Mouse (Mus musculus): ENCODE measurements around the gene Parvg. TPM values are rescaled to one million over a fixed set of nuclear protein-coding genes. Genes with fewer than 3 reads are reported as not detected.
"Not testable (repeated sequence)": the region's sequence is repeated elsewhere in the genome, so short reads cannot be mapped to it uniquely, and the experiment has no call there.

Gene Parvg
- 1.4 and 1.7 TPM in 2 replicates for polyA plus RNA-seq (2016; fragmentation: Nextera tagmentation; extraction: Ambion mirVana)

- no peak within 1 kb of the TSS for H3K4me2 ChIP-seq (replicated peaks)
- ATAC-seq (ENCODE audit: low FRiP score, low read depth) = no peak
- WGBS = 87% methylated on average over 10 of the region's 10 CpGs
These were observed at the start of gene Parvg for GRCm38 (mm10) chr15:84323966-84324869. TSS of gene Parvg (plus strand) at chr15:84324026.

GRCm38 (mm10) chr15:84276066-84276465 lies 47.8 kb upstream of the Parvg start:
- no peak for ATAC-seq (ENCODE audit: low FRiP score, low read depth)
- no peak overlapping the region for H3K4me3 ChIP-seq
- 91% methylated on average over 4 of the region's 4 CpGs for WGBS
- H3K27me3 ChIP-seq (replicated peaks) = no peaks in the 10 kb centered on the region
- no peaks in the 10 kb centered on the region for H3K4me1 ChIP-seq
- H3K27ac ChIP-seq = no peak overlapping the region
- H3K9ac ChIP-seq = no peak overlapping the region
- no peak overlapping the region for H3K4me2 ChIP-seq (replicated peaks)
- H3K36me3 ChIP-seq = no peaks in the 10 kb centered on the region
- H3K9me3 ChIP-seq = no peaks in the 10 kb centered on the region

More at GRCm38 (mm10) chr15:84323966-84324869, at the start of gene Parvg:
- Histone ChIP-seq H3K9me3 (no peaks in the 10 kb centered on the region), H3K9ac (no peak within 1 kb of the TSS), H3K27ac (no peak within 1 kb of the TSS), H3K27me3 (replicated peaks) (no peaks in the 10 kb centered on the region), H3K4me3 (no peak within 1 kb of the TSS), H3K36me3 (no peaks in the 10 kb centered on the region), H3K4me1 (no peaks in the 10 kb centered on the region)

DNA sequence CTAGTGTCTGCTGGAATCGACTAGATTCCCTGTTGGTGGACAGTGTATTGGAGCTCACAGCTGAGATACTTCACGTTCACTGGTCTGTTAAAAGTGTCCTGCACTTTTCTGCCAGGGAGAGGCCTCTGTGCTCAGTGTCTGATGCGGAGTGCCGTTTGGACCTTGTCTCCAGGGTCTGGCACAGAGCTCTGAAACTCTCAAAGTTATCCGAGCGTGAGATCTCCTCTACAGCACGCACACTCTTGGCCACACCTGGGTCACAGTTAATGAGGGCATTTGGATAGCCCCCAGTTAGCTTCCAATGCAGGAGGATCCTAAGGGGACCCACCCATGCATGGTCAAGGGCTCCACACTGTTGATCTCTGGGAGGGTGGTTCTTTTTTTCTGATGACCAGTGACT lies 45.7 kb upstream of the Parvg start:
- Histone ChIP-seq H3K4me3 (no peak overlapping the region), H3K4me1 (no peaks in the 10 kb centered on the region), H3K27me3 (replicated peaks) (no peaks in the 10 kb centered on the region), H3K4me2 (replicated peaks) (no peak overlapping the region), H3K36me3 (no peaks in the 10 kb centered on the region), H3K9ac (no peak overlapping the region), H3K27ac (no peak overlapping the region), H3K9me3 (no peaks in the 10 kb centered on the region)
- ATAC-seq (ENCODE audit: low FRiP score, low read depth) = no peak
- WGBS = 85% methylated on average over 7 of the region's 7 CpGs

- no peak for ATAC-seq (ENCODE audit: low FRiP score, low read depth)
- Histone ChIP-seq H3K4me3 (no peak overlapping the region), H3K9me3 (no peaks in the 10 kb centered on the region), H3K27ac (no peak overlapping the region), H3K9ac (no peak overlapping the region), H3K36me3 (no peaks in the 10 kb centered on the region), H3K4me2 (replicated peaks) (no peak overlapping the region), H3K4me1 (no peaks in the 10 kb centered on the region), H3K27me3 (replicated peaks) (no peaks in the 10 kb centered on the region)
- 42% methylated on average over 7 of the region's 7 CpGs for WGBS
These were observed 45.2 kb upstream of the Parvg start for GRCm38 (mm10) chr15:84278656-84279055.

- Histone ChIP-seq H3K9ac (no peak overlapping the region), H3K4me3 (no peak overlapping the region), H3K4me1 (peaks cover under 1% of the 10 kb centered on the region; the same call in 1 of the 2 replicates), H3K27ac (no peak overlapping the region), H3K4me2 (replicated peaks) (no peak overlapping the region), H3K36me3 (no peaks in the 10 kb centered on the region), H3K9me3 (no peaks in the 10 kb centered on the region), H3K27me3 (replicated peaks) (no peaks in the 10 kb centered on the region)
- ATAC-seq (ENCODE audit: low FRiP score, low read depth) = no peak
- 90% methylated on average over 8 of the region's 8 CpGs for WGBS
These were observed 43.5 kb upstream of the Parvg start for GRCm38 (mm10) chr15:84280309-84280708.

DNA sequence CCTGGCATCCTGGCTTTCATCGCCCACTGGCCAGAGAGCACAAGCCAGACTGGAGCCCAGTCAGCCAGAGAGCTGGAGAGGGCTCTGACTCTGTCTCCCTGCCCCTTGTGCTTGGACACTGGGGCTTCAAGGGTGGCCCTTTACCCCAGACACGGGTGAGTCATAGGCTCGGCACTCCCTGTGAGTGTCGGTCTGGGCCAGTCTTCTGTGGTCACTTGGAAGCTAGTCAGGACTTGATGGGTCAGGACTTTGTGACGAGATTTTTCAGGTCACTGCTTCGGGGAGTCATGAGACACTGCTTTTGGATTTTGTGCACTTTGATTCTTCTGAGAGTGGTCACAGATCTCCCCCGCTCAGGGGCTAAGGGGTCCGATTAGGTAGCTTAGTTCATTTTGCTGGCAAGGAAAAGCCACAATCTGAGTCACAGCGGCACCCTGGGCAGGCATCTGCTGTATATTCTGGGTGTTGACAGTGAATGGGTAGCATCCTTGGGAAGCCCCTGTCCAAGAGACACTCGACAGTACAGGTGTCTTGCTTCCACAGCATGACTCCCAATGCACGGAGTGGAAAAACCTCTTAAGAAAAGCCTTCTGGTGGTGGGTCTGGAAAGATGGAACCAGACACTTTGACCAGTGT lies 43.0 kb upstream of the Parvg start:
- H3K4me3 ChIP-seq = no peak overlapping the region
- H3K4me1 ChIP-seq = peaks cover 3% of the 10 kb centered on the region; the same call in 1 of the 2 replicates
- 90% methylated on average over 11 of the region's 11 CpGs for WGBS
- no peaks in the 10 kb centered on the region for H3K36me3 ChIP-seq
- H3K4me2 ChIP-seq (replicated peaks) = no peak overlapping the region
- no peaks in the 10 kb centered on the region for H3K27me3 ChIP-seq (replicated peaks)
- H3K9me3 ChIP-seq = no peaks in the 10 kb centered on the region
- H3K9ac ChIP-seq = no peak overlapping the region
- ATAC-seq (ENCODE audit: low FRiP score, low read depth) = no peak
- H3K27ac ChIP-seq = no peak overlapping the region

DNA sequence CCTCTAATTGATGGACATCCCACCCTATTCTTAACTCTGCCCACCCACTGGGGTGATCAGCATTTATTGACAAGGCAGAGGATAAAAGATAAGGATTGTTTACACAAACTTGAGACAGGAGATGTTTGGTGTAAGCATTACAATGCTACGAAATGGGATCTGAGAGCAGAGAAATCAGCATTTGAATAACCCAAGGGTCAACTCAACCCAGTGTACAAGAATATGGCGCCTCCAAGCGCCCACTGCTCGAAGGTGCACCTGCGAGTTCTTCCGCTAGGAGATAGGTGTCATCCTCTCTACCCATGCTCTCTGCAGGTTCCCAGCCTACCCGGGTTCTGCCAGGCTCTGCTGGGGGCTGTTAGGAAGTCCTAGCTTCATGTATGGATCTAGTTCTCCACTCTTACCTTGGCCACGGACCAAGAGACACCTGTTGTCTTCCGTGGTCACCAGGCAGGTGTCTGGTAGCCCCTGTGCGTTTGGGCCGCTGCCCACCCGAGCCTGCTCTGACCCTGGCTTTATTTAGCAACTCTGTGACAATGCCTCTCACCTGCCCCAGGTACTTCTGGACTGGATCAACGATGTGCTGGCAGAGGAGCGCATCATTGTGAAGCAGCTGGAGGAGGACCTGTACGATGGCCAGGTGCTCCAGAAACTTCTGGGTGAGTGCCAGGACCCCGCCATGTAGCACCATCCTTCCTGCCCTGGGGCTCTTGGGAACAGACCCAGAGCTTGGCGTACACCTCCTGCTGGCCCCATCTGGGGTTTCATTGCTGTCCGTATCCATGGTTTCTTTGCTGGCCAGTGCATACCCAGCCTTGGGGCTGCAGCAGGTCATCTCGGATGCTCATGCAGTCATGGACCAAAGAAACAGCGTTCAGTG lies 41.4 kb upstream of the Parvg start:
- H3K4me3 ChIP-seq = no peak overlapping the region
- no peaks in the 10 kb centered on the region for H3K36me3 ChIP-seq
- no peak overlapping the region for H3K9ac ChIP-seq
- H3K4me1 ChIP-seq = peaks cover 3% of the 10 kb centered on the region; the same call in 1 of the 2 replicates
- no peak overlapping the region for H3K4me2 ChIP-seq (replicated peaks)
- H3K27me3 ChIP-seq (replicated peaks) = no peaks in the 10 kb centered on the region
- no peak for ATAC-seq (ENCODE audit: low FRiP score, low read depth)
- H3K9me3 ChIP-seq = no peaks in the 10 kb centered on the region
- WGBS = 76% methylated on average over 20 of the region's 20 CpGs
- no peak overlapping the region for H3K27ac ChIP-seq

GRCm38 (mm10) chr15:84284059-84284458 lies 39.8 kb upstream of the Parvg start:
- Histone ChIP-seq H3K4me1 (peaks cover 3% of the 10 kb centered on the region; the same call in 1 of the 2 replicates), H3K9ac (no peak overlapping the region), H3K4me2 (replicated peaks) (no peak overlapping the region), H3K4me3 (no peak overlapping the region), H3K9me3 (no peaks in the 10 kb centered on the region), H3K27me3 (replicated peaks) (no peaks in the 10 kb centered on the region), H3K36me3 (no peaks in the 10 kb centered on the region), H3K27ac (no peak overlapping the region)
- no peak for ATAC-seq (ENCODE audit: low FRiP score, low read depth)
- 58% methylated on average over 5 of the region's 5 CpGs for WGBS

DNA sequence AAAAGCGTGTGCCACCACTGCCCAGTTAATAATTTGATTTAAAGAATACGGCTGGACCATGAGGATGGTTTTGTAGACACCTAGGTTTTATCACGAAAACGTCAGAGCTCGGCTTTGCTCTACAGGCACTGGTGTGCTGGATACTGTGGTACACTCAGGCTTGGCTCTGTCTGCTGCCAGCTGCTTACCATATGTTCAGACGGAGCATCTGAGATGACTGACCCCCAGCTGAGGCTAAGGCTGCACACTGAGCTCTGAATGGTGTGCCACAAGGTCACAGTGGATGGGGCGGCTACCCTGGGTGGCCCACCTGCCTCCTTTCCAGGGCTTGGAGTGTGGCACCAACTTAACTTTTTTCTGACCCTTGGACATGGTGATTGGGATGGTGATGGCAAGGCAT lies 38.4 kb upstream of the Parvg start:
- WGBS = 79% methylated on average over 7 of the region's 7 CpGs
- no peak overlapping the region for H3K4me3 ChIP-seq
- peaks cover 3% of the 10 kb centered on the region; the same call in 1 of the 2 replicates for H3K4me1 ChIP-seq
- no peaks in the 10 kb centered on the region for H3K27me3 ChIP-seq (replicated peaks)
- no peak overlapping the region for H3K9ac ChIP-seq
- no peak overlapping the region for H3K4me2 ChIP-seq (replicated peaks)
- no peaks in the 10 kb centered on the region for H3K9me3 ChIP-seq
- ATAC-seq (ENCODE audit: low FRiP score, low read depth) = no peak
- no peaks in the 10 kb centered on the region for H3K36me3 ChIP-seq
- H3K27ac ChIP-seq = no peak overlapping the region

DNA sequence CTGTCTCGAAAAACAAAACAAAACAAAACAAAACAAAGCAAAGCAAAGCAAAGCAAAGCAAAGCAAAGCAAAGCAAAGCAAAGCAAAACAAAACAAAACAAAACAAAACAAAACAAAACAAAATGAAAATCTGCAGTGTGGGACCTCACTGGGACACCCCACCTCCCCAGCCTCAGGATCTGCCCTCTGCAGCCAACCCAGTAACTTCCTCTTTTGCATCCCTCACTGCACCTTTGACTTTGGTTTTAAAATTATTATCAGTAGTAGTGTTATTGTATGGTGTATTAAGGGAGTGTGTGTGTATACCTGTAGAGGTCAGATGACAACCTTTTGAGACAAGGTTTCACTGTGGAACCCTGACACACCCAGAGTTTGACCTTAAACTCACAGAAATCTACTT lies 34.9 kb upstream of the Parvg start:
- H3K9me3 ChIP-seq; ATAC-seq (ENCODE audit: low FRiP score, low read depth): not testable (repeated sequence)

GRCm38 (mm10) chr15:84291097-84291496 lies 32.7 kb upstream of the Parvg start:
- Histone ChIP-seq H3K9ac (no peak overlapping the region), H3K9me3 (no peaks in the 10 kb centered on the region), H3K4me3 (no peak overlapping the region), H3K27ac (no peak overlapping the region), H3K4me1 (no peaks in the 10 kb centered on the region; the same call in 1 of the 2 replicates), H3K36me3 (no peaks in the 10 kb centered on the region), H3K27me3 (replicated peaks) (no peaks in the 10 kb centered on the region), H3K4me2 (replicated peaks) (no peak overlapping the region)
- ATAC-seq (ENCODE audit: low FRiP score, low read depth) = no peak
- WGBS = 91% methylated on average over 5 of the region's 5 CpGs

More for the DNA sequence above, 34.9 kb upstream of the Parvg start:
- not testable (repeated sequence) for H3K9ac ChIP-seq; H3K4me2 ChIP-seq (replicated peaks); H3K36me3 ChIP-seq; H3K4me3 ChIP-seq; H3K27me3 ChIP-seq (replicated peaks); H3K4me1 ChIP-seq; H3K27ac ChIP-seq
- 88% methylated on average over 1 of the region's 1 CpGs for WGBS

GRCm38 (mm10) chr15:84293590-84293989 lies 30.2 kb upstream of the Parvg start:
- WGBS = 83% methylated on average over 12 of the region's 12 CpGs
- Histone ChIP-seq H3K9me3 (no peaks in the 10 kb centered on the region), H3K9ac (no peak overlapping the region), H3K4me2 (replicated peaks) (no peak overlapping the region), H3K4me1 (peaks cover 11% of the 10 kb centered on the region), H3K4me3 (no peak overlapping the region), H3K27ac (no peak overlapping the region), H3K36me3 (no peaks in the 10 kb centered on the region), H3K27me3 (replicated peaks) (no peaks in the 10 kb centered on the region)
- ATAC-seq (ENCODE audit: low FRiP score, low read depth) = no peak

All from neural tube, embryonic 12.5 days (tissue).